16 mouse cellular contexts compared by ENCODE assay signal in genomic region chr17:71037188-71037587, GRCm38 (mm10).
"Had no signal": no experiment of that assay in that cellular context is flagged by ENCODE, and none has a peak within 500 bp of the region (broad histone marks: within the 10 kb centered on the region; RNA-seq: fewer than 3 reads in every experiment).

No protein-coding gene starts in this region.

- H3K4me1 ChIP-seq: liver, embryonic 13.5 days; liver, embryonic 15.5 days had no signal

- DNase-seq: liver, embryonic 13.5 days; liver, postnatal 0 days; lung, adult 2 months; lung, postnatal 36 days; right cerebral cortex, postnatal 14 days; thymus, adult 2 months; thymus, postnatal 25 days; thymus, postnatal 4 days had no signal

- H3K27me3 ChIP-seq: liver, embryonic 13.5 days; liver, embryonic 15.5 days; lung, embryonic 15.5 days; megakaryocyte, embryonic 14.5 days; midbrain, embryonic 15.5 days; neural tube, embryonic 12.5 days had no signal

- H3K9me3 ChIP-seq: liver, embryonic 13.5 days; liver, embryonic 15.5 days; lung, embryonic 15.5 days; megakaryocyte, embryonic 14.5 days; midbrain, embryonic 13.5 days; midbrain, embryonic 15.5 days; neural tube, embryonic 12.5 days had no signal

- H3K27ac ChIP-seq: liver, embryonic 13.5 days; liver, embryonic 15.5 days; lung, embryonic 15.5 days; macrophage; midbrain, embryonic 13.5 days; midbrain, embryonic 15.5 days; neural tube, embryonic 12.5 days had no signal

- H3K4me3 ChIP-seq: liver, embryonic 13.5 days; liver, embryonic 15.5 days; lung, embryonic 15.5 days; megakaryocyte, embryonic 14.5 days; midbrain, embryonic 13.5 days; midbrain, embryonic 15.5 days; neural tube, embryonic 12.5 days had no signal

- H3K9ac ChIP-seq: liver, embryonic 13.5 days; liver, embryonic 15.5 days; liver, postnatal 0 days; lung, embryonic 15.5 days; midbrain, embryonic 13.5 days; midbrain, embryonic 15.5 days; neural tube, embryonic 12.5 days had no signal

- ATAC-seq: liver, postnatal 0 days; midbrain, embryonic 13.5 days; midbrain, embryonic 15.5 days had no signal

- H3K4me2 ChIP-seq: liver, embryonic 13.5 days; liver, embryonic 15.5 days; lung, embryonic 15.5 days; midbrain, embryonic 11.5 days; midbrain, embryonic 13.5 days; midbrain, embryonic 15.5 days; neural tube, embryonic 12.5 days had no signal

- H3K36me3 ChIP-seq: liver, embryonic 13.5 days; liver, embryonic 15.5 days; lung, embryonic 15.5 days; midbrain, embryonic 13.5 days; midbrain, embryonic 15.5 days; neural tube, embryonic 12.5 days had no signal
